ENCODE assay signal across 9 mouse cellular contexts in genomic region chr13:118731850-118732552, GRCm38 (mm10).
DNase-seq lines count a peak whose midpoint lies in the region; ATAC-seq lines count a peak whose summit lies in the region.
"Had no signal": no experiment of that assay in that cellular context is flagged by ENCODE, and none has a peak within 500 bp of the region (broad histone marks: within the 10 kb centered on the region; RNA-seq: fewer than 3 reads in every experiment).

No protein-coding gene starts in this region.

- no peak overlapping the region for H3K27ac ChIP-seq in intestine, embryonic 16.5 days (ENCODE audit: low read length)
- no peak overlapping the region; the same call in 1 of the 2 replicates for H3K27ac ChIP-seq in stomach, embryonic 16.5 days (ENCODE audit: low read length)

- no peaks in the 10 kb centered on the region for H3K9me3 ChIP-seq in intestine, embryonic 16.5 days (ENCODE audit: control insufficient read depth, low read length)
- no peaks in the 10 kb centered on the region for H3K9me3 ChIP-seq in stomach, embryonic 16.5 days (replicated peaks; ENCODE audit: control insufficient read depth, low read length)

- intact Hi-C loops in left cerebral cortex, postnatal 25 days (cut with DNase I), result no loop called here

- WGBS in intestine, embryonic 16.5 days, result 44% methylated on average over 12 of the region's 12 CpGs
- WGBS in stomach, embryonic 16.5 days, result 32% methylated on average over 12 of the region's 12 CpGs

- no peak overlapping the region for H3K4me3 ChIP-seq in intestine, embryonic 16.5 days (ENCODE audit: low read length)
- peak overlapping the region; percentile 20 for H3K4me3 ChIP-seq in stomach, embryonic 16.5 days (replicated peaks; ENCODE audit: low read length)

- no peak overlapping the region for H3K9ac ChIP-seq in intestine, embryonic 16.5 days (ENCODE audit: low read depth, low read length)
- H3K9ac ChIP-seq in stomach, embryonic 16.5 days (ENCODE audit: low read length), result peak overlapping the region; percentile 39

- H3K4me1 ChIP-seq in intestine, embryonic 16.5 days (ENCODE audit: control insufficient read depth, insufficient read depth, low read length), result no peaks in the 10 kb centered on the region
- no peaks in the 10 kb centered on the region for H3K4me1 ChIP-seq in stomach, embryonic 16.5 days (ENCODE audit: control insufficient read depth, insufficient read depth, low read length)

- 0 out of 2 replicates have a peak, but pooled peaks have one; percentile 46 for ATAC-seq in intestine, embryonic 16.5 days
- no peak for ATAC-seq in stomach, embryonic 16.5 days (ENCODE audit: insufficient read depth, low FRiP score)
- no peak for ATAC-seq in monocyte, adult 5-6 weeks (replicated peaks; ENCODE audit: insufficient number of reproducible peaks, low FRiP score, low TSS enrichment, poor library complexity, severe bottlenecking)

- H3K27me3 ChIP-seq in intestine, embryonic 16.5 days (replicated peaks; ENCODE audit: control insufficient read depth, insufficient read depth, low read length), result no peaks in the 10 kb centered on the region
- H3K27me3 ChIP-seq in stomach, embryonic 16.5 days (ENCODE audit: control insufficient read depth, insufficient read depth, low read length), result no peaks in the 10 kb centered on the region

- peak overlapping the region; percentile 37 for H3K4me2 ChIP-seq in intestine, embryonic 16.5 days (ENCODE audit: low read depth, low read length)
- H3K4me2 ChIP-seq in stomach, embryonic 16.5 days (ENCODE audit: low read depth, low read length), result peak overlapping the region; percentile 36

- no peaks in the 10 kb centered on the region for H3K36me3 ChIP-seq in intestine, embryonic 16.5 days (ENCODE audit: control insufficient read depth, insufficient read depth, low read length)
- H3K36me3 ChIP-seq in stomach, embryonic 16.5 days (ENCODE audit: control insufficient read depth, insufficient read depth, low read length), result no peaks in the 10 kb centered on the region

- DNase-seq in frontal cortex, adult 2 months (ENCODE audit: extremely low spot score in 1 of 2, low spot score in 1 of 2), result peak; percentile 11 to 53
- no peak for DNase-seq in frontal cortex, postnatal 10 days (ENCODE audit: low spot score in 2 of 2)
- peak; percentile 35 to 76 for DNase-seq in left cerebral cortex, postnatal 25 days (ENCODE audit: low spot score in 2 of 2)
- no peak for DNase-seq in left cerebral cortex, adult 11 months (ENCODE audit: low spot score)
- DNase-seq in embryo, embryonic 9.5 days (ENCODE audit: extremely low spot score), result no peak
- DNase-seq: cerebellum, adult 11 months had no signal

Comparison
In these comparisons a context has a peak if more than half of its experiments do, and no peak if none do; other contexts are left out.
1. DNase-seq: peak in frontal cortex, adult 2 months (2 of 2) and left cerebral cortex, postnatal 25 days (2 of 2); none in frontal cortex, postnatal 10 days (0 of 2), left cerebral cortex, adult 11 months (single experiment) and embryo, embryonic 9.5 days (single experiment).